Mouse (Mus musculus): ENCODE measurements around the gene Cd8b1.

GRCm38 (mm10) chr6:71360221-71360620 lies 37.6 kb downstream of the Cd8b1 start:
- TF ChIP-seq CTCF (IDR thresholded peaks at IDR 0.05) (no peak), EP300 (IDR thresholded peaks at IDR 0.05) (no peak)

Measured in lung, postnatal 0 days (tissue).